Mouse (Mus musculus): ENCODE results near the gene Actn2.

- TF ChIP-seq CTCF (IDR thresholded peaks at IDR 0.05; ENCODE audit: low read depth, low read length) (no peak), POLR2A (IDR thresholded peaks at IDR 0.05; ENCODE audit: borderline replicate concordance, low read depth, low read length) (no peak)
Measured at GRCm38 (mm10) chr13:12256871-12257390, 83.6 kb downstream of the Actn2 start.
